Comparison of ENCODE assay signal across 13 mouse cellular contexts in the genomic region with DNA sequence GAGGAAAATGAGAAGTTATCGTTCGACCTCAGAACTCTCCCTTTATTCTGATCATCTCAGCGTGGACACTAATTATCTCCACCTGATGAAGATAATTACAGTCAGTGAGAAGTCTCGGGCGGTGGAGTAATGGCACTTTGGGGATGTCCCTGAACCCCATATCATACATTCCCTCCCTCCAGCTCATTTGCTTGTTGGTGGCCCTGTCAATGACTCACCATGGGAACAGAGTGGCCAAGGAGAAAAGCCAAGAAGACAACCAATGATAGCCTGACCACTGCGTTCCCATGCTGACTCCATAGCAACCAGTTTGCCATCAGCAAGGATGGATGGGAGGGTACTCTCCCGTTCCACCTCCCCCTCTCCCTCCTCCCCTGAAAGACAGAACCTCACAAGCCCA.
"Had no signal": no experiment of that assay in that cellular context is flagged by ENCODE, and none has a peak within 500 bp of the region (broad histone marks: within the 10 kb centered on the region; RNA-seq: fewer than 3 reads in every experiment).

No protein-coding gene starts in this region.

- H3K27ac ChIP-seq: kidney, postnatal 0 days; limb, embryonic 13.5 days; liver, embryonic 14.5 days; neural tube, embryonic 12.5 days; stomach, embryonic 15.5 days had no signal

- H3K36me3 ChIP-seq: limb, embryonic 13.5 days; neural tube, embryonic 12.5 days; stomach, embryonic 15.5 days had no signal

- H3K27me3 ChIP-seq: limb, embryonic 13.5 days; neural tube, embryonic 12.5 days; stomach, embryonic 15.5 days had no signal

- DNase-seq: kidney, adult 9 months; kidney, postnatal 36 days; left cerebral cortex, postnatal 4 days; lung, adult 18-20 months; right cerebral cortex, postnatal 14 days; thymus, adult 2 months; thymus, postnatal 25 days had no signal

- H3K4me1 ChIP-seq: limb, embryonic 13.5 days; stomach, embryonic 15.5 days had no signal

- H3K4me2 ChIP-seq: limb, embryonic 13.5 days; neural tube, embryonic 12.5 days; stomach, embryonic 15.5 days had no signal

- H3K4me3 ChIP-seq: limb, embryonic 13.5 days; neural tube, embryonic 12.5 days; stomach, embryonic 15.5 days had no signal

- ATAC-seq: midbrain, embryonic 16.5 days had no signal

- H3K9ac ChIP-seq: limb, embryonic 13.5 days; liver, embryonic 14.5 days; neural tube, embryonic 12.5 days; stomach, embryonic 15.5 days had no signal

- H3K9me3 ChIP-seq: limb, embryonic 13.5 days; neural tube, embryonic 12.5 days; stomach, embryonic 15.5 days had no signal
